ENCODE assay signal across 9 mouse cellular contexts in the genomic region with DNA sequence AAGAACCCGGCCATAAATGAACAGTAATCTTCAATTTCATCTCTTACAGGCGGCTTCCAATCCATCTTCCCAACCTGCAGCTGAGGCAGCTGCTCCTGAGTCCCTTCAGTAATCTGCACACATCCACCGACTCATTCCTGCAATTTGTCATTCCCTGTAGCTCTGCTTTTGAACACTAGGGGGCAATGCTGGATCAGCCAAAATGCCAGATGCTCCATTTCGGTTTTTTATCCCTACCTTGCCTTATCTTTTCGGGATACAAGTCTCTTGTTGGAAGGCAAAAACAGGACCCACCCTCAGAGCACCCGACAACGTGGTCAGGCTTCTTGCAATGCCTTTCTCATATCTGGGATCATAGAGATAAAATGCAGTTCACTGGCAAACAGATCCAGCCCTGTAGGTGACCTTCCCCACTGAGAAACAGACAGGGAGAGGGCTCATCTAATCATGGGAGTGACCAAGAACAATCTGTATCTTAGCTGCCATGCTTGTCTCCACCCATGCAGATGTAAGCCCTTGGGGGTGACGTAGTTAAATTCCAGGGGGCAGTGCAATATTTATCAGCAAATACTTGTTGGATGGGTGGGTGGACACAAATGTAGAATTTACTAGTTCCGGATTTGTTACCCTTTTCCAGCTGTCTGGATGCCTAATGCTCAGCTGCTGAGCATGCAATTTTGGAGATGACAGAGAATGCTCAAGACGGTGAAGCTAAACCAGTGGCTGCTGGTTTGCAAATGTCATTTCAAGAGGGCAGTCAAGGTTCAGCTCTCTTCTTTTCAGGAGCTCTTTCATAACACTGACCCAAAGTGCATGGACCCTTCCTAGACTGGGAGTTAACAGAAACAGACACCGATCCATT.
DNase-seq lines count a peak whose midpoint lies in the region; ATAC-seq and TF ChIP-seq lines count a peak whose summit lies in the region.
"Had no signal": no experiment of that assay in that cellular context is flagged by ENCODE, and none has a peak within 500 bp of the region (broad histone marks: within the 10 kb centered on the region; RNA-seq: fewer than 3 reads in every experiment).

No protein-coding gene starts in this region.

- H3K36me3 ChIP-seq in liver, postnatal 0 days (replicated peaks; ENCODE audit: insufficient read depth, low read length), result no peaks in the 10 kb centered on the region
- H3K36me3 ChIP-seq: limb, embryonic 12.5 days had no signal

- 27% methylated on average over 11 of the region's 11 CpGs for WGBS in cerebellum, adult 2 months
- 23% methylated on average over 11 of the region's 11 CpGs for WGBS in liver, postnatal 0 days (ENCODE audit: insufficient replicate concordance)
- 13% methylated on average over 11 of the region's 11 CpGs for WGBS in olfactory bulb, adult 2 months

- no peak for DNase-seq in Patski (ENCODE audit: low read depth, low spot score)
- DNase-seq in cerebellum, adult 2 months, result peak; percentile 47 to 55
- peak; percentile 79 for DNase-seq in heart, postnatal 4 days
- peak; percentile 74 to 87 for DNase-seq in layer of hippocampus, adult 2 months (ENCODE audit: low spot score in 2 of 2)
- DNase-seq in liver, postnatal 0 days, result peak; percentile 63
- peak; percentile 39 to 57 for DNase-seq in urinary bladder, postnatal 36 days (ENCODE audit: low spot score in 2 of 2)

- no peak for ATAC-seq in Patski
- ATAC-seq in frontal cortex, adult (ENCODE audit: low TSS enrichment), result peak; percentile 30
- ATAC-seq in liver, postnatal 0 days, result no peak

- no peak overlapping the region for H3K4me3 ChIP-seq in cerebellum, adult 2 months (replicated peaks; ENCODE audit: insufficient read depth, low read depth, low read length)
- H3K4me3 ChIP-seq in layer of hippocampus, adult 2 months, result no peak overlapping the region; the same call in 1 of the 2 replicates
- no peak overlapping the region for H3K4me3 ChIP-seq in liver, postnatal 0 days (ENCODE audit: low read depth, low read length)
- H3K4me3 ChIP-seq in olfactory bulb, adult 2 months (ENCODE audit: insufficient read depth, low read depth, low read length), result no peak overlapping the region
- H3K4me3 ChIP-seq: limb, embryonic 12.5 days had no signal

- no peak for TF ChIP-seq POLR2A in cerebellum, adult 2 months (IDR thresholded peaks at IDR 0.05; ENCODE audit: borderline replicate concordance, insufficient read depth, low read length)
- no peak for TF ChIP-seq POLR2A in olfactory bulb, adult 2 months (IDR thresholded peaks at IDR 0.05; ENCODE audit: insufficient read depth, low read depth, low read length)

- H3K27me3 ChIP-seq in Patski, result no peaks in the 10 kb centered on the region
- H3K27me3 ChIP-seq in cerebellum, adult 2 months (ENCODE audit: control insufficient read depth, insufficient read depth, low read length), result no peaks in the 10 kb centered on the region
- 0 out of 2 replicates have a peak, but pooled peaks cover 3% of the 10 kb centered on the region for H3K27me3 ChIP-seq in liver, postnatal 0 days (ENCODE audit: insufficient read depth, low read length)

- H3K4me1 ChIP-seq in cerebellum, adult 2 months (ENCODE audit: control insufficient read depth, insufficient read depth, low read length), result no peaks in the 10 kb centered on the region
- H3K4me1 ChIP-seq in liver, postnatal 0 days (ENCODE audit: insufficient read depth), result peaks cover 9% of the 10 kb centered on the region
- peaks cover 2% of the 10 kb centered on the region; the same call in 1 of the 2 replicates for H3K4me1 ChIP-seq in olfactory bulb, adult 2 months (ENCODE audit: control insufficient read depth, insufficient read depth, low read length)
- H3K4me1 ChIP-seq: limb, embryonic 12.5 days had no signal

- H3K9me3 ChIP-seq in liver, postnatal 0 days (ENCODE audit: low read length), result no peaks in the 10 kb centered on the region
- H3K9me3 ChIP-seq: limb, embryonic 12.5 days had no signal

- TF ChIP-seq CTCF in Patski (IDR thresholded peaks at IDR 0.05), result peak; percentile 95
- peak; percentile 66 for TF ChIP-seq CTCF in cerebellum, adult 2 months (IDR thresholded peaks at IDR 0.05; ENCODE audit: borderline replicate concordance, insufficient read depth, low read depth, low read length)
- peak; percentile 97 for TF ChIP-seq CTCF in layer of hippocampus, adult 2 months (conservative IDR thresholded peaks at IDR 0.05)
- TF ChIP-seq CTCF in liver, postnatal 0 days (IDR thresholded peaks at IDR 0.05; ENCODE audit: low read depth), result peak; percentile 93
- 0 out of 2 replicates have a peak, but pooled peaks have one; percentile 34 for TF ChIP-seq CTCF in olfactory bulb, adult 2 months (IDR thresholded peaks at IDR 0.05; ENCODE audit: insufficient read depth, low read depth, low read length)

- in situ Hi-C loops in Patski (cut with MboI; ENCODE audit: low pct_unique_long_range_greater_than_20kb), result loop anchor here (5.0 to 25.0 kb wide), 4 partner anchors 98 to 388 kb away; a partner anchor contains a TSS

- H3K4me2 ChIP-seq in liver, postnatal 0 days (ENCODE audit: low read depth, low read length), result no peak overlapping the region
- H3K4me2 ChIP-seq: limb, embryonic 12.5 days had no signal

- no peak overlapping the region for H3K9ac ChIP-seq in liver, postnatal 0 days (replicated peaks)
- H3K9ac ChIP-seq: limb, embryonic 12.5 days had no signal

- CTCF ChIA-PET in Patski (lab: Charles Lee), result interaction anchor here (0.6 to 7.5 kb wide), 18 partner anchors 10 to 261 kb away, joined by 3 to 77 read pairs (median 4); no protein-coding TSS in a partner anchor

- POLR2A ChIA-PET in Patski (lab: Charles Lee), result no interaction called here

- H3K27ac ChIP-seq in cerebellum, adult 2 months (ENCODE audit: insufficient read depth, low read length), result no peak overlapping the region
- H3K27ac ChIP-seq in layer of hippocampus, adult 2 months, result 0 out of 2 replicates have a peak overlapping the region, but pooled peaks have one; percentile 0
- no peak overlapping the region for H3K27ac ChIP-seq in liver, postnatal 0 days (ENCODE audit: low read depth)
- H3K27ac ChIP-seq in olfactory bulb, adult 2 months (ENCODE audit: insufficient read depth, low read depth, low read length), result no peak overlapping the region
- H3K27ac ChIP-seq: limb, embryonic 12.5 days had no signal

- TF ChIP-seq EP300 in liver, postnatal 0 days (IDR thresholded peaks at IDR 0.05; ENCODE audit: low read depth), result 0 out of 2 replicates have a peak, but pooled peaks have one; percentile 12

Comparison
In these comparisons a context has a peak if more than half of its experiments do, and no peak if none do; other contexts are left out.
1. CTCF ChIP-seq: peak in every context shown above with its lines; median percentile 97 in layer of hippocampus, adult 2 months; 95 in Patski; 93 in liver, postnatal 0 days; 66 in cerebellum, adult 2 months; 34 in olfactory bulb, adult 2 months.